Mouse (Mus musculus) B cell, adult 67 days (primary cell): ENCODE results near the gene Itfg1. TPM values are rescaled to one million over a fixed set of nuclear protein-coding genes. Genes with fewer than 3 reads are reported as not detected.

Source experiments
- total RNA-seq, 2 experiments: library from RNA; stranded (reverse); gene quantifications; 4 replicates each; pipeline ENCODE4 v1.2.4; 2023

Gene Itfg1
- 10 to 100 TPM; 28.0 to 28.5 TPM for total RNA-seq

GRCm38 (mm10) chr8:85840657-85841488 lies at the start of gene Itfg1, which contains the start of gene Phkb:
Itfg1 (minus strand) TSS chr8:85840921.
Phkb (plus strand) TSS chr8:85840959.

GRCm38 (mm10) chr8:85700751-85701351 lies 139.9 kb downstream of the Itfg1 start, which contains the start of gene Neto2:
Neto2 (minus strand) TSS chr8:85700924.

Other genes with a start within 250 kb of the Itfg1 start
- under 1 TPM; 0.32 to 0.33 TPM for gene Neto2, start 140.0 kb downstream of the Itfg1 start, total RNA-seq
- gene Phkb, start within 50 bp of the Itfg1 start, total RNA-seq, result 10 to 100 TPM; 25.2 to 26.2 TPM